Mouse (Mus musculus) spleen, adult 2 months (tissue): ENCODE measurements around the gene Trpc3.

Experiments
- CTCF ChIP-seq: fragments of 200-500 bp; IDR thresholded peaks from 2 replicates; pipeline ENCODE4 v1.5.1; 2011; ENCODE audit warnings: mild to moderate bottlenecking, inconsistent platforms; ENCODE audit not compliant: insufficient read depth, insufficient read length, insufficient replicate concordance; ENCODE audit errors: extremely low read depth
- POLR2A ChIP-seq: fragments of 200-500 bp; IDR thresholded peaks from 2 replicates; pipeline ENCODE4 v1.6.1; 2011; ENCODE audit warnings: low read depth, low read length, inconsistent platforms

GRCm38 (mm10) chr3:36675822-36676221 is 14.1 kb downstream of the Trpc3 start:
- TF ChIP-seq CTCF (no peak), POLR2A (no peak)
